Mouse (Mus musculus): ENCODE measurements around the gene Nt5c. TPM values are rescaled to one million over a fixed set of nuclear protein-coding genes. Genes with fewer than 3 reads are reported as not detected.

Nt5c gene
- polyA plus RNA-seq, 1 experiment = 48.5 TPM

Other genes with a start within 250 kb of the Nt5c start
- gene Grin2c, start 224.6 kb downstream of the Nt5c start, polyA plus RNA-seq (2012; rRNA removed) = 0.04 TPM in 1 of 2 replicates, not detected in the other
- gene Fdxr, start 214.8 kb downstream of the Nt5c start, polyA plus RNA-seq (2012; rRNA removed) = 7.8 and 9.5 TPM in 2 replicates
- 3.8 and 4.8 TPM in 2 replicates for gene Fads6, start 194.2 kb downstream of the Nt5c start, polyA plus RNA-seq (2012; rRNA removed)
- 0.27 TPM in 1 of 2 replicates, not detected in the other for gene Otop2, start 184.7 kb downstream of the Nt5c start, polyA plus RNA-seq (2012; rRNA removed)
- not detected in 2 replicates for gene Ush1g, start 169.8 kb downstream of the Nt5c start, polyA plus RNA-seq (2012; rRNA removed)
- not detected in 2 replicates for gene Otop3, start 157.1 kb downstream of the Nt5c start, polyA plus RNA-seq (2012; rRNA removed)
- 6.6 and 7.8 TPM in 2 replicates for gene Hid1, start 124.1 kb downstream of the Nt5c start, polyA plus RNA-seq (2012; rRNA removed)
- 7.2 and 8.2 TPM in 2 replicates for gene Cdr2l, start 109.9 kb downstream of the Nt5c start, polyA plus RNA-seq (2012; rRNA removed)
- gene Mrpl58, start 88.1 kb downstream of the Nt5c start, polyA plus RNA-seq (2012; rRNA removed) = 75.6 and 94.7 TPM in 2 replicates
- 159 and 175 TPM in 2 replicates for gene Atp5h, start 71.9 kb downstream of the Nt5c start, polyA plus RNA-seq (2012; rRNA removed)
- gene Kctd2, start 71.7 kb downstream of the Nt5c start, polyA plus RNA-seq (2012; rRNA removed) = 29.1 and 31.3 TPM in 2 replicates
- gene Trim80, start 51.3 kb downstream of the Nt5c start, polyA plus RNA-seq (2012; rRNA removed) = 0.57 and 1.1 TPM in 2 replicates
- 0.34 and 0.44 TPM in 2 replicates for gene Slc16a5, start 29.4 kb downstream of the Nt5c start, polyA plus RNA-seq (2012; rRNA removed)
- gene Armc7, start 16.2 kb downstream of the Nt5c start, polyA plus RNA-seq (2012; rRNA removed) = 6.7 and 8.9 TPM in 2 replicates
- gene Jpt1, start 22.5 kb upstream of the Nt5c start, polyA plus RNA-seq (2012; rRNA removed) = 91.5 and 128 TPM in 2 replicates
- 75.3 and 82.7 TPM in 2 replicates for gene Sumo2, start 44.4 kb upstream of the Nt5c start, polyA plus RNA-seq (2012; rRNA removed)
- 38.4 and 50.7 TPM in 2 replicates for gene Nup85, start 72.6 kb upstream of the Nt5c start, polyA plus RNA-seq (2012; rRNA removed)
- 32.5 and 37.4 TPM in 2 replicates for gene Mrps7, start 112.1 kb upstream of the Nt5c start, polyA plus RNA-seq (2012; rRNA removed)
- gene Gga3, start 112.2 kb upstream of the Nt5c start, polyA plus RNA-seq (2012; rRNA removed) = 14.5 and 19.5 TPM in 2 replicates
- gene Mif4gd, start 121.1 kb upstream of the Nt5c start, polyA plus RNA-seq (2012; rRNA removed) = 114 and 132 TPM in 2 replicates
- gene Slc25a19, start 136.4 kb upstream of the Nt5c start, polyA plus RNA-seq (2012; rRNA removed) = 76.9 and 146 TPM in 2 replicates
- 41.2 and 42.4 TPM in 2 replicates for gene Grb2, start 216.7 kb upstream of the Nt5c start, polyA plus RNA-seq (2012; rRNA removed)